Mouse (Mus musculus): Measurements from ENCODE around the gene Rnf169. TPM values are rescaled to one million over a fixed set of nuclear protein-coding genes. Genes with fewer than 3 reads are reported as not detected.
"Not testable (repeated sequence)": the region's sequence is repeated elsewhere in the genome, so short reads cannot be mapped to it uniquely, and the experiment has no call there.

Gene Rnf169
- polyA plus RNA-seq, 1 experiment from 2014 or later = 4.7 TPM

GRCm38 (mm10) chr7:99975819-99976575, 4.3 kb downstream of the Rnf169 start:
- WGBS = 87% methylated on average over 5 of the region's 5 CpGs
- Histone ChIP-seq H3K27me3 (ENCODE audit: insufficient read depth, poor library complexity, severe bottlenecking) (no peaks in the 10 kb centered on the region), H3K9me3 (peaks cover 5% of the 10 kb centered on the region; the same call in 1 of the 2 replicates), H3K4me1 (replicated peaks) (peaks cover 48% of the 10 kb centered on the region), H3K27ac (no peak overlapping the region), H3K4me3 (no peak overlapping the region), H3K36me3 (peaks cover 13% of the 10 kb centered on the region)
- DNase-seq (ENCODE audit: low spot score) = no peak

DNA sequence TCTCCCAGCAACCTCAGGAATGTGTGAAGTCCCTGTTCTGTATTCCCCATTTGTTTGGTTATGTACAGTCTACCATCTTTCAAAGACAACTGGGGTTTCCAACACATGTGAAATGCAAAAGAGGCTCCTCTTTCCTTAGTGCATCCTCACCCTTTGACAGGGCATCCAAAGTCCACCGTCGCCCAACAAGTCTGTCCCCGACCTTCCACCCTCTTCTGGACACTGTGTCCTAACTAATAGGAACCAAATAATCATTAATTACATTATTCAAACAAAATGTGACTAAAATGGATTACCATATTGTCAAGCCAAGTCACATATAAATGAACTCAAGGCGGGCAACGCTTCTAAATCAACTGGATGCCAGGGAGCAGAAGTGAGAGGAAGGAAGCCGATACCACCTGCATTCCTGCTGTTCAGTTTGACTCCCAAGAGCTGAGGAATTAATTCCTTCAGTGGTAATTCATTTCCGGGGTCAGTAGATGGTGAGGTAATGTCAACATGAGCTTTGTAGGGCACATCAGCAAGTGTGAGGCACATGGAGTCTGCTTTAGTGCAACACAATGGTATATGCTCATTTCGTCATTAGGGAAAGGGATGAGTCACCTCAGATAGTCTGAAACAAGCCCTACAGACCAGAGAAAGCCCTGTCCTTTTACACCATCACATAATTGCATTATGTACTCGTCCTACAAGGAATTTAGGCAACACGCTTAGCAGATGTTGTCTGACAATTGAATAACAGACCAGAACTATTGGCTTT, 5.9 kb downstream of the Rnf169 start:
- H3K27me3 ChIP-seq (ENCODE audit: insufficient read depth, poor library complexity, severe bottlenecking) = no peaks in the 10 kb centered on the region
- H3K36me3 ChIP-seq = peaks cover 13% of the 10 kb centered on the region
- H3K4me1 ChIP-seq (replicated peaks) = peaks cover 45% of the 10 kb centered on the region
- H3K9me3 ChIP-seq = peaks cover 5% of the 10 kb centered on the region; the same call in 1 of the 2 replicates
- H3K27ac ChIP-seq = no peak overlapping the region
- no peak overlapping the region for H3K4me3 ChIP-seq
- WGBS = 84% methylated on average over 10 of the region's 10 CpGs
- no peak for DNase-seq (ENCODE audit: low spot score)

- WGBS = 92% methylated on average over 3 of the region's 3 CpGs
- H3K27ac ChIP-seq; DNase-seq (ENCODE audit: low spot score); H3K9me3 ChIP-seq; H3K27me3 ChIP-seq (ENCODE audit: insufficient read depth, poor library complexity, severe bottlenecking); H3K4me3 ChIP-seq: not testable (repeated sequence)
- H3K36me3 ChIP-seq = peaks cover 13% of the 10 kb centered on the region
- H3K4me1 ChIP-seq (replicated peaks) = peaks cover 45% of the 10 kb centered on the region
These were observed 7.3 kb downstream of the Rnf169 start for GRCm38 (mm10) chr7:99972912-99973311.

DNA sequence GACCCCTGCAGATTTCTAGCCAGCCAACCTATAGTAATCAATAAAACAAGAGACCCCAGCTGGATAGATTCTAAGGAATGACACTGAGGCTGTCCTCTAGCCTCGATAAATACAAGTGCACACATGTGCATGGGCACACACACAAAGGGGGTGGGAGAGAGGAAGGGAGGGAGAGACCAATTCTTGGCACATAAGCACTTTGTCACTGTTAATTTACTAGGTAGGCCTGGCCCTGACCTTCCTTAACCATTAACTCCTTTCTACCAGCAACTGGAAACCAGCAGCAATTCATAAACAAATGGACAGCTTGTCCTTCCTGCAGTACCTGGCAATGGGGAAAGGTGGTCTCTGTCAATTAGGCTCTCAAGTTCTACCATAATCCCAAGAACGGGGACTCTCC, 8.3 kb downstream of the Rnf169 start:
- DNase-seq (ENCODE audit: low spot score) = no peak
- Histone ChIP-seq H3K27ac (no peak overlapping the region), H3K27me3 (ENCODE audit: insufficient read depth, poor library complexity, severe bottlenecking) (no peaks in the 10 kb centered on the region), H3K9me3 (peaks cover 5% of the 10 kb centered on the region; the same call in 1 of the 2 replicates), H3K4me1 (replicated peaks) (peaks cover 51% of the 10 kb centered on the region), H3K36me3 (peaks cover 8% of the 10 kb centered on the region), H3K4me3 (no peak overlapping the region)
- 80% methylated on average over 2 of the region's 2 CpGs for WGBS

DNA sequence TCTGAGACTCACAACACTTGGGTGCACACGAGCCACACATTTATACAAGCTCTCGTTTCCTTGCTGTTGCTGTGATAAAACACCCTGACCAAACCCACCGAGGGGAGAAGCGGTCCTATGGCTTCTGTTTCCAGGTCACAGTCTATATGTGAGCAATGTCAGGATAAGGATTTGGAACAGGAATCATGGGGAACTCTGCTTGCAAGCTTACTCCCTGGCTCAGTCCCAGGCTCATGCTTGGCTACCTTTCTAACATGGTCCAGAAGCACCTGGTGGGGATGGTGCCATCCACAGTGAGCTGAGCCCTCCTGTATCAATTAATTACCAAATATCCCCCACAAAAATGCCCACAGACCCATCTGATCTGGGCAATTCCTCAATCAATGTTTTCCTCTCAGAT, 11.1 kb downstream of the Rnf169 start:
- Histone ChIP-seq H3K4me3 (no peak overlapping the region), H3K27ac (no peak overlapping the region), H3K9me3 (no peaks in the 10 kb centered on the region), H3K27me3 (ENCODE audit: insufficient read depth, poor library complexity, severe bottlenecking) (no peaks in the 10 kb centered on the region), H3K36me3 (no peaks in the 10 kb centered on the region), H3K4me1 (replicated peaks) (peaks cover 65% of the 10 kb centered on the region)
- 91% methylated on average over 4 of the region's 4 CpGs for WGBS
- DNase-seq (ENCODE audit: low spot score) = no peak

GRCm38 (mm10) chr7:99966011-99966721, 14.1 kb downstream of the Rnf169 start:
- no peaks in the 10 kb centered on the region for H3K27me3 ChIP-seq (ENCODE audit: insufficient read depth, poor library complexity, severe bottlenecking)
- peak overlapping the region; percentile 84 for H3K27ac ChIP-seq
- peaks cover 51% of the 10 kb centered on the region for H3K4me1 ChIP-seq (replicated peaks)
- no peaks in the 10 kb centered on the region for H3K9me3 ChIP-seq
- H3K4me3 ChIP-seq = no peak overlapping the region
- DNase-seq (ENCODE audit: low spot score) = peak; percentile 27
- H3K36me3 ChIP-seq = no peaks in the 10 kb centered on the region
- WGBS = 41% methylated on average over 9 of the region's 9 CpGs

GRCm38 (mm10) chr7:99965020-99965841, 15.0 kb downstream of the Rnf169 start:
- peak overlapping the region; percentile 84 for H3K27ac ChIP-seq
- 27% methylated on average over 9 of the region's 9 CpGs for WGBS
- H3K27me3 ChIP-seq (ENCODE audit: insufficient read depth, poor library complexity, severe bottlenecking) = no peaks in the 10 kb centered on the region
- DNase-seq (ENCODE audit: low spot score) = peak; percentile 20
- H3K4me1 ChIP-seq (replicated peaks) = peaks cover 51% of the 10 kb centered on the region
- no peaks in the 10 kb centered on the region for H3K36me3 ChIP-seq
- no peaks in the 10 kb centered on the region for H3K9me3 ChIP-seq
- H3K4me3 ChIP-seq = peak overlapping the region; percentile 18

DNA sequence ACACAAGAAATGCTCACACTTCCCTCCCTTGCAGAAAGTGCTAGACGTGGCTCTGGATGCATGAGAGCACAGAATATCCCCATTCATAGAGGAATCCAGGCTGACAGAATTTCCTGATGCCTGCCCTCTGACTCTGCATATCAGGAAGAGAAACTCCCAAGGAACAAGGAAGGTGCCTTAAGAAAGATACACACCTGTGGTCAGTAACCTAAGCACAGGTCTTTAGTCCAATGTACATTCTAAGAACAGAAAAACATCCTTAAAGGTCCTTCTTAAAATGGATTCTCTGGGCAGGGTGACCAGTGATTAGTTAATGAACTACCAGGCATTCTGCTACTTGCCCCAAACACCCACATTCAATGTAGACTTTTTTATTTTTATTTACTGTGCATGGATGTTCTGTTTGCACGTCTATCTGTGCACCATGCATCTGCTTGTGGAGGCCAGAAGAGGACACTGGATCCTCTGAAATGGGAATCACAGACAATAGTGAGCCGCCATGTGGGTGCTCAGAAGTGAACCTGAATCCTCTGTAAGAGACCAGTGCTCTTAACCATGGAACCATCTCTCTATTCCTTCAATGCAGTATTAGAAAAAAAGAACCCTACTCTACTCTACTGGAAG, 16.9 kb downstream of the Rnf169 start:
- Histone ChIP-seq H3K36me3 (no peaks in the 10 kb centered on the region), H3K9me3 (no peaks in the 10 kb centered on the region), H3K4me1 (replicated peaks) (peaks cover 39% of the 10 kb centered on the region), H3K27ac (no peak overlapping the region), H3K4me3 (no peak overlapping the region), H3K27me3 (ENCODE audit: insufficient read depth, poor library complexity, severe bottlenecking) (no peaks in the 10 kb centered on the region)
- no peak for DNase-seq (ENCODE audit: low spot score)
- 82% methylated on average over 3 of the region's 3 CpGs for WGBS

GRCm38 (mm10) chr7:99962536-99963236, 17.6 kb downstream of the Rnf169 start:
- Histone ChIP-seq H3K4me3 (no peak overlapping the region), H3K4me1 (replicated peaks) (peaks cover 37% of the 10 kb centered on the region), H3K9me3 (no peaks in the 10 kb centered on the region), H3K27ac (no peak overlapping the region), H3K27me3 (ENCODE audit: insufficient read depth, poor library complexity, severe bottlenecking) (no peaks in the 10 kb centered on the region), H3K36me3 (no peaks in the 10 kb centered on the region)
- DNase-seq (ENCODE audit: low spot score) = no peak
- 75% methylated on average over 8 of the region's 8 CpGs for WGBS

GRCm38 (mm10) chr7:99961518-99961917, 18.7 kb downstream of the Rnf169 start:
- DNase-seq (ENCODE audit: low spot score) = no peak
- Histone ChIP-seq H3K4me3 (no peak overlapping the region), H3K4me1 (replicated peaks) (peaks cover 25% of the 10 kb centered on the region), H3K27me3 (ENCODE audit: insufficient read depth, poor library complexity, severe bottlenecking) (no peaks in the 10 kb centered on the region), H3K9me3 (no peaks in the 10 kb centered on the region), H3K36me3 (no peaks in the 10 kb centered on the region), H3K27ac (no peak overlapping the region)
- WGBS = 95% methylated on average over 2 of the region's 2 CpGs

GRCm38 (mm10) chr7:99960571-99960970, 19.7 kb downstream of the Rnf169 start:
- H3K4me3 ChIP-seq; H3K27ac ChIP-seq; DNase-seq (ENCODE audit: low spot score); H3K36me3 ChIP-seq; H3K27me3 ChIP-seq (ENCODE audit: insufficient read depth, poor library complexity, severe bottlenecking); H3K9me3 ChIP-seq: not testable (repeated sequence)
- WGBS = 89% methylated on average over 2 of the region's 2 CpGs
- peaks cover 15% of the 10 kb centered on the region for H3K4me1 ChIP-seq (replicated peaks)

Data from hindbrain, embryonic 10.5 days (tissue).